Mouse (Mus musculus): ENCODE results near the gene Acsl1. TPM values are rescaled to one million over a fixed set of nuclear protein-coding genes. Genes with fewer than 3 reads are reported as not detected.

The Acsl1 gene
- polyA plus RNA-seq, 1 experiment from 2014 or later = 14.1 TPM

DNA sequence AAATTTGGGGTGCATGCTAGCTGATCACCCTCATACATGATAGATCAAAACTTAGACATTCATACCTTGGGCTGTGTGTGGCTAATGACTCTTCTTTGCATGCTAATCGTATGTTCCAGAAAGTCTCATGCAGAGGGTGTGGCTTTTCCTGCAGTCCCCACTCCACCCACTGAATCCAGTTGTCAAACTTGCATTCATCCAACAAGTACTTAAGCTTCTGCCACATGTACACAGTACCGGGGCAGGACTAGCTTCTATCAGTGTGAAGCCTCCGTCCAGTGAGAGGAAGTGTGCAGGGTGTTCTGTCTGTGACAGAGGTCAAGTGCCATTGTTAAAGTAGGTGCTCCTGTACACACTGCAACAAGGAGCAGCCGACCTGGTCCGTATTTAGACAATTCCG, 26.0 kb downstream of the Acsl1 start:
- H3K4me2 ChIP-seq (replicated peaks) = no peak overlapping the region
- no peak for ATAC-seq (ENCODE audit: low FRiP score, low read depth)
- no peak overlapping the region for H3K4me3 ChIP-seq
- no peaks in the 10 kb centered on the region for H3K36me3 ChIP-seq
- no peak overlapping the region for H3K9ac ChIP-seq
- no peak overlapping the region for H3K27ac ChIP-seq
- H3K27me3 ChIP-seq (replicated peaks) = no peaks in the 10 kb centered on the region
- WGBS = 87% methylated on average over 6 of the region's 6 CpGs
- no peaks in the 10 kb centered on the region for H3K4me1 ChIP-seq
- no peaks in the 10 kb centered on the region for H3K9me3 ChIP-seq

DNA sequence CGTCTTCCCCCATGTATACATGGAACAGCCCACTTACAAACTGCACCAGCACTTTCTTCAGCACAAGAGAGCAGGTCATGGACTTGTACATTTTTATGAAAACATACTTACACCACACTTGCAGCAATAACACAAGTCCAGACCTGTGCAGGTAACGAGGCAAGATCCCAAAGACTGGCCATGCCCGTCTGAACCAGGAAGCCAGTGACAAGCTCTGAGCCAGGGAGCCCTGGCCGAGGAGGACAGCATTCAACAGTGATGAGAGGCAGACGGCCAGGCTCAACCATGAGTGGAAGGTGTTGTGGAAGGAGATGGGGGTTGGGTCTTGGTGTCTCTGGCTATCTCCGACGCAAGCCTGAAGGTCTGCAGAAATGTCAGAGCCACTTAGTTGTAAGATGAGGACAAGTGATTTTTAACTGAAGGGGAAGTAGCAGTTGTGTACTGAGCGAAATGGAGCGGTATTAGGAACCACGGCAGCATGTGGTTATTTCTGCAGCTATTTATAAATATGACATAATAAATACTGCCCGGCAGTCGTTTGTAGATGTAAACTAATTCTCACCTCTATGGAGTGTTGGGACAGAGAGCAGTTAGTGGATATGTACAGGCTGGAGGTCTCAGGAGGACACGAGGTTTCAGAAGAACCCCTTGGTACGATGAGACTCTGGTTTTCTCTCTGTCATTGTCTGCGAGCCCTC, 26.6 kb downstream of the Acsl1 start:
- no peak overlapping the region for H3K9ac ChIP-seq
- H3K4me2 ChIP-seq (replicated peaks) = no peak overlapping the region
- no peaks in the 10 kb centered on the region for H3K27me3 ChIP-seq (replicated peaks)
- no peaks in the 10 kb centered on the region for H3K36me3 ChIP-seq
- ATAC-seq (ENCODE audit: low FRiP score, low read depth) = no peak
- H3K4me1 ChIP-seq = 0 out of 2 replicates have a peak, but pooled peaks cover under 1% of the 10 kb centered on the region
- H3K27ac ChIP-seq = no peak overlapping the region
- H3K4me3 ChIP-seq = no peak overlapping the region
- no peaks in the 10 kb centered on the region for H3K9me3 ChIP-seq
- WGBS = 85% methylated on average over 15 of the region's 15 CpGs

DNA sequence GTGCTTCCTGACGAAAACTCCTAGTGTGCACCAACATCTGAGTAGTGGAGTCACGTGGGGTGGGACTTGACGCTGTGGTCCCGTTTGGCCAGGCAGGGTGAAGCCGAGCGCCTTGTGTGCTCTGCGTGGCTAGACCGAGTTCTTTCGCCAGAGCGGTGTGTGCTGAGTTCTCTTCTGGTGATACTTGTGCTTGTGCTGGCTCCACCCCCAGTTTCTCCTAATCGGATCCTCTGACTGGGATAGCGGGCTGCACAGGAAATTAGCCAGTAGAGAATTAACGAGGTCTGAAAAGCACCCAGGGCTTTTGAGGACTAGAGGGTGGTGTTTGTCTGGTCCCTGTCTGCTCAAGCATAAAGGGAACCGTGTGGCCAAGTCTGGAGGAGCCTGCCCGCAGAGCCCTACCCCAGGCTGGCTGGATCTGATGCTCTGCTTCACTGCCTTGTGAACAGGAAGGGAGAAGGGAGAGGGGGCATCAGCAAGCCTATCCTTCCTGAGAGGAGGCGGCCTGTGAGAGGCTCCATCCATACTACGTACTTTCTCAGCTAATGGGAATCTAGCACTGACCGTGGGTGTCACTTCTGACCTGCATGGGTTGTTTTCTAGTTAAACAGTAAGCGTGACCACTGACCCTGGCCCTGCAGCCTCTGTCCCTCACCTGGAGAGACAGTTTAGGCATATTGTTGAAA, 28.7 kb downstream of the Acsl1 start:
- Histone ChIP-seq H3K27ac (no peak overlapping the region), H3K9ac (no peak overlapping the region), H3K4me3 (no peak overlapping the region), H3K4me2 (replicated peaks) (0 out of 2 replicates have a peak overlapping the region, but pooled peaks have one; percentile 5), H3K9me3 (no peaks in the 10 kb centered on the region), H3K27me3 (replicated peaks) (no peaks in the 10 kb centered on the region), H3K4me1 (peaks cover 5% of the 10 kb centered on the region; the same call in 1 of the 2 replicates), H3K36me3 (no peaks in the 10 kb centered on the region)
- no peak for ATAC-seq (ENCODE audit: low FRiP score, low read depth)
- WGBS = 47% methylated on average over 19 of the region's 19 CpGs

DNA sequence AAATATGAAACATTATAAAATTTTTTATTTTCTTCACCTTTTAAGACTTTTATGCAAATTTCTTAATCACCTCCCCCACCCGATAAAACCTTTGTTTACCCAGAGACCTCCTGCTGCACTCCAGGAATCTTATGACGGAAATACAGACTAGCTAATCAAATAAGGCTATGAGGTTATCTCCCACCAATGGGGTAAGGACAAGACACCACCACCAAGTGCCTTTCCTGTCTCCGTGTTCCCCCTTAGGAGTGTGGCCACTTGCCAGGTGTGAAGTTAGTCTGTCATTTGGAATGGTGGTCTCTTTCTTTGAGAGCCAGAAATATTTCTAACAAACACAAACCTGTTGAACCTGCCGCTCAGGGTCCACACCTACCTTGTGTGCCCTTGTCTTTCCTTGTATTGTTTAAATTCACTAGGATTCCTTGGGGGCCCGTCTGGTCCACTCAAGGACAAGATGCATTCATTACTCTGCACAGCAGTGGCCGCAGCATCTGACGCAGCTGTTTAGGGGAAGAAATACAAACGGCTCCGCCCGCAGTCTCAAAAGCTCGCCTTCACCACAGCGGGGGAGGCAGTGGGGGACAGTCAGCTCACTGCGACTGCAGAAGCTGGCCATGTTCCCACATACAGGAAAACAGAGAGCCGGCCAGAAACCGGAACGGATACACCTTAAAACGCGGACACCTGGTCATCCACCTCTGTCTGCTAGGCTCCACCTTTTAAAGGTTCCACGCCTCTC, 31.7 kb downstream of the Acsl1 start:
- peak overlapping the region; percentile 51 for H3K4me2 ChIP-seq (replicated peaks)
- no peaks in the 10 kb centered on the region for H3K36me3 ChIP-seq
- H3K4me3 ChIP-seq = peak overlapping the region; percentile 16
- H3K4me1 ChIP-seq = peaks cover 5% of the 10 kb centered on the region; the same call in 1 of the 2 replicates
- 27% methylated on average over 19 of the region's 19 CpGs for WGBS
- no peak overlapping the region for H3K27ac ChIP-seq
- no peak overlapping the region for H3K9ac ChIP-seq
- no peaks in the 10 kb centered on the region for H3K9me3 ChIP-seq
- H3K27me3 ChIP-seq (replicated peaks) = no peaks in the 10 kb centered on the region
- ATAC-seq (ENCODE audit: low FRiP score, low read depth) = no peak; the same call in 1 of the 2 replicates

DNA sequence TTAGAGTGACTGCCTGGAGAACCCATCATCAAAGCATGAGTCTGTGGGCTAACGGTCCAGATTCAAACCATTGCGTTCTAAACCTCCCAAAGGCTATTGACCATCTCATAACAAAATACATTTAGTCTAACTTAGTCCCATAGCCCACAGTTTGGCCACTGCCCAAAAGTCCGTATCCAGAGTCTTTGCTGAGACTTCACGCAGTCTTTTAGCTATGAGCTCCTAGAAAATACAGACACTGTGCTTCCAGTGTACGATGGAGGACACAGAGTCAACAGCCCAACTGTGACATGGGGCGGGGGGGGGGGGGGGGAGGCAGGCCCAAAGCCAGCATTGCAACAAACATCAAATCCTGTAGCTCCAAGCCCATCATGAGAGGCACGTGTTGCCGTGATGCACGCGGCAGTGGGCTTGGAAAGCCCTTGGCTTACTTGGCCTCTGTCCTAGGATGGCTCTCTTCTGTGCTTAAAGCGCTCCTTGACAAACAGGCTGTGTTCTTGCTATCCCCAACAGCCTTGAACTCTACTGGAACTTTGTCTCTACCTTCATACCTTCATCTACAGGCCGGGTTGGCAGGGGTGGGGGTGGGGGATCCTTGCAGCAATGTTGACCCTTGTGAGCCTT, 32.3 kb downstream of the Acsl1 start:
- Histone ChIP-seq H3K36me3 (no peaks in the 10 kb centered on the region), H3K4me1 (peaks cover 5% of the 10 kb centered on the region; the same call in 1 of the 2 replicates), H3K9me3 (no peaks in the 10 kb centered on the region), H3K9ac (no peak overlapping the region), H3K27ac (no peak overlapping the region), H3K4me3 (no peak overlapping the region), H3K27me3 (replicated peaks) (no peaks in the 10 kb centered on the region), H3K4me2 (replicated peaks) (peak overlapping the region; percentile 51)
- ATAC-seq (ENCODE audit: low FRiP score, low read depth) = no peak
- WGBS = 88% methylated on average over 11 of the region's 12 CpGs

DNA sequence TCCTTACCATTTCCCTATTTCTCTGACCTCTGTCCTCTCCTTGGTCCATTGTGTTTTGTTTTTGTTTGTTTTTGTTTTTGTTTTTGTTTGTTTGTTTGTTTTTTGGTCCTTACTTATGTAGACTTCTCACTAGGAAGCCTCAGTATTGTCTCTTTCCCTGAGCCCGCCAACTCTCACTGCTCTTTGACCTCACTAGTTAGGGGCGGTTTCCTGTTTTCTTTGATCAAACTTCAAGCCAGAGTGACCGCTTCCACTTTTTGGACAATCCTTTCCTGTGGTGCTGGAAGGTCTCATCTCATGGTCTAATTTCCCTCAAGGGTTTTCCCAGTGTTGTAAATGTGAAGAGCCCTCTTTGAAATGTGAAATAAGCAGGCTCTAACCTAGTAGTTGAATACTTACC, 33.4 kb downstream of the Acsl1 start:
- Histone ChIP-seq H3K4me2 (replicated peaks) (no peak overlapping the region), H3K9me3 (no peaks in the 10 kb centered on the region), H3K4me3 (no peak overlapping the region), H3K9ac (no peak overlapping the region), H3K27me3 (replicated peaks) (no peaks in the 10 kb centered on the region), H3K36me3 (no peaks in the 10 kb centered on the region), H3K27ac (no peak overlapping the region), H3K4me1 (peaks cover 5% of the 10 kb centered on the region; the same call in 1 of the 2 replicates)
- no peak for ATAC-seq (ENCODE audit: low FRiP score, low read depth)
- WGBS = 71% methylated on average over 3 of the region's 3 CpGs

DNA sequence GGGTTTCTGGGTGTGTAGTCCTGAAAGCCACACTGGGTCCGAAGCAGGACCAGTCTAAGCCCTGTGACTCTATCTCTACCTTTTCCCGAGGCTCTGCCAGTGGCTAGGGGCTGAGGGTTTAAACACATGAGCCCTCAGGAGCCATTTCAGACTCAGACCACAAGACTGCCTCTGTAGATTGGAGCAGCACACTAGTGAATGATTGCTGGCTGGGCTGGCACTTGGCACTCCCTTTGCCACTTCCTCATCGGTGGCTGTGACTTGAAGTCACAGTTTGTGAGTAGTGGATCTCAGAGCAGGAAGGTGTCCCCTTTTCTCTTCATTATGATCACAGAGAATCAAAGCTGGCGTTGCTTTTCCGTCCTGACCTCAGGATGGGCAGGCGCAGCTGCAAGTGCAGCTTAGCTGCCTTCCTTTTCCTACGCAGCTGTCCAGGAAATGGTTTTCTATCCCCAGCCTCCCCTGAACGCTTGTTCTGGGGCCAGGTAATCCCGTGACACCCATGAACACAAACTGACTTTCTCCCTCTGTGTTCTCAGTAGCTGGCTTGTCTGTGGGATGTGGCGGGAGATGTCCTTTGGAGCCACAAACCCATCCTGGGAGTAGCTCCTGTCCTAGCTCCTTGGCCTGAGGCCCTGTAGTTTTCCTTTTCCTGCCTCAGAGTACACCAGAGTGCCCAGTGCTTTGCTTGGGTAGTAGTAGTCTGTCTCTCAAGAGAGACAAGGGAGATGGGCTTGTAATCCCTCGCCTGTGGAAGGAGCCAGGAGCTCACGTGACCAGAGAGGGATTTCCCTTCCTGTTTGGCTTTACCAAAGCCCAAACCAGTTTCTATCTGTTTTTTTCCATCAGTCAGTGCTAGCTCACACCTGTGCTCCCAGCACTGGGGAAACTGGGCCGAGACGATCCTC, 37.9 kb downstream of the Acsl1 start:
- no peak for ATAC-seq (ENCODE audit: low FRiP score, low read depth)
- no peak overlapping the region for H3K9ac ChIP-seq
- no peaks in the 10 kb centered on the region for H3K4me1 ChIP-seq
- WGBS = 87% methylated on average over 14 of the region's 14 CpGs
- no peak overlapping the region for H3K4me3 ChIP-seq
- H3K27me3 ChIP-seq (replicated peaks) = no peaks in the 10 kb centered on the region
- no peaks in the 10 kb centered on the region for H3K36me3 ChIP-seq
- no peaks in the 10 kb centered on the region for H3K9me3 ChIP-seq
- no peak overlapping the region for H3K4me2 ChIP-seq (replicated peaks)
- H3K27ac ChIP-seq = no peak overlapping the region

DNA sequence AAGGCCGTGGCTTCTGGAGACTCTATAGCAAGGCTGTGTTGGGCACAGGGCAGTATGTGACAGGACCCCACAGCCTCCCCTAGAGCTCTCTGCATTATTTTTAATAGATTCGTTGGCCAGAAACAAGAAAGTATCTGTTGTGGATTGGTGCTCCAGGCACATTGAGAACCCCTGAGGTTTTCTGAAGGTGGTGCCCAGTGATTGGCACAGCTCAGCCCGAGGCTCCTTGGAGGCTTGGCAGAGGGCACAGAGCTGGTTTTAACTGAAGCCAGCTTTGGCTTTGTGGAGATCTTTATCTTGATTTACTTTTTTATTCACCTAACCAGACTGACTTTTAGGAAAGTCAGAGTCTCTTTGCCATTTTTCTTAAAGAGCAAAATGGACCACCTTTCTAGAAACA, 38.6 kb downstream of the Acsl1 start:
- Histone ChIP-seq H3K4me3 (no peak overlapping the region), H3K9me3 (no peaks in the 10 kb centered on the region), H3K4me2 (replicated peaks) (no peak overlapping the region), H3K36me3 (no peaks in the 10 kb centered on the region), H3K9ac (no peak overlapping the region), H3K27ac (no peak overlapping the region), H3K27me3 (replicated peaks) (no peaks in the 10 kb centered on the region), H3K4me1 (no peaks in the 10 kb centered on the region)
- WGBS = 87% methylated on average over 3 of the region's 3 CpGs
- no peak for ATAC-seq (ENCODE audit: low FRiP score, low read depth)

DNA sequence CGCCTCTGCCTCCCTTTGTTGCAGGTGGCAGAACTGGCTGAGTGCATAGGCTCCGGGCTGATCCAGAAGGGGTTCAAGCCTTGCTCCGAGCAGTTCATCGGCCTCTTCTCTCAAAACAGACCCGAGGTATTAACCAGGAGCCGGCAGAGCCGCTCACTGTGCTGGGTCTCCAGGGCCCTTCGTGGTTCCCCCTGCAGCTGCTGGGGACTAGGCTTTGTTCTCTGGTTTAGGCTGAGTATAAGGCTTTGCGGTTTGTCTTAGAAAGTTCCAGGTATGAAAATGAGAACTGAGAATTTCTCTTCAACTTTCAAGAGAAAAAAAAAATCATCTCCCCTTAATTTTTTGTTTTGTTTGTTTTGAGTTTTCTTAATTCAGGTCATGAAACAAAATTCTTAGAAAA, 40.5 kb downstream of the Acsl1 start:
- Histone ChIP-seq H3K4me1 (no peaks in the 10 kb centered on the region), H3K27ac (no peak overlapping the region), H3K9me3 (no peaks in the 10 kb centered on the region), H3K4me3 (no peak overlapping the region), H3K4me2 (replicated peaks) (no peak overlapping the region), H3K27me3 (replicated peaks) (no peaks in the 10 kb centered on the region), H3K9ac (no peak overlapping the region), H3K36me3 (no peaks in the 10 kb centered on the region)
- 86% methylated on average over 9 of the region's 9 CpGs for whole genome bisulfite sequencing
- no peak for ATAC-seq (ENCODE audit: low FRiP score, low read depth)

DNA sequence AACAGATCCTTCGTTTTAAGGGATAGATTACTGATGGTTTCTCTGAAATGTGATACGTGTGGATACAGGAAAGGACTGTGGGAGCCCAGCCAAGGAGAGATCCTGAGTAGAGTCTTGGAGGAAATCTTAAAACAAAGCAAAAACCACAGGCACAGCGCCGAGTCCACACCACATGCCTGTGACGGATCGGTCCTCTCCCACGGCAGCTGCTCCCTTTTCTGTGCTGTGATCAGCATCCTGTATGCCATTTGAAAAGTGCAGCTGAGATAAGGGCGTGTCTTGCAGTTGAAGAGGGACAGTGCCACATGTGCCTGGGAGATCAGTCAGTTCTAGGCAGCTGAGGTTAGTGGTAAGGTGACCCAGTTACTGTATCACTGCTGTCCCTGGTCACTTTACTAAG, 41.7 kb downstream of the Acsl1 start:
- Histone ChIP-seq H3K27ac (no peak overlapping the region), H3K9me3 (no peaks in the 10 kb centered on the region), H3K27me3 (replicated peaks) (no peaks in the 10 kb centered on the region), H3K4me3 (no peak overlapping the region), H3K36me3 (no peaks in the 10 kb centered on the region), H3K9ac (no peak overlapping the region), H3K4me1 (no peaks in the 10 kb centered on the region), H3K4me2 (replicated peaks) (no peak overlapping the region)
- ATAC-seq (ENCODE audit: low FRiP score, low read depth) = no peak
- 80% methylated on average over 8 of the region's 8 CpGs for WGBS

DNA sequence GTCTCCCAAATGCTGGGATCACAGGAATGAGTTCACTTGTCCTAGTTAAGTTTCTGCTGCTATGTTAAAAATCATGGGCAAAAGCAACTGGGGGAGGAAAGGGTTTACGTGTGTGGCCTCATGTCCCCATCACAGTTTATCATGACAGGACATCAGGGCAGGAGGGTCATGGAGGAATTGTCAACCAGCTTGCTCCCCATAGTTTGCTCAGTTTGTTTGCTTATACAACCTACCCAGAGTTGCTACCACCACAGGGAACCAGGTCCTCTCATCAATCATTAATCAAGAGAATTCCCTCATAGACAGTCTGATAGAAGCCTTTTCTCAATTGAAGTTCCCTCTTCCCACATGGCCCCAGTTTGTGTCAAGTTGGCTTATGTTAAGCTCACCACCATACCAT, 43.2 kb downstream of the Acsl1 start:
- Histone ChIP-seq H3K4me3 (no peak overlapping the region), H3K9me3 (no peaks in the 10 kb centered on the region), H3K36me3 (no peaks in the 10 kb centered on the region), H3K9ac (no peak overlapping the region), H3K4me1 (no peaks in the 10 kb centered on the region), H3K27me3 (replicated peaks) (no peaks in the 10 kb centered on the region), H3K4me2 (replicated peaks) (no peak overlapping the region), H3K27ac (no peak overlapping the region)
- no peak for ATAC-seq (ENCODE audit: low FRiP score, low read depth)
- WGBS = 69% methylated on average over 1 of the region's 1 CpGs
